In genomic region chr2:30685137-30685860, GRCm38 (mm10) we compare ENCODE assay signal across 8 mouse cellular contexts.
DNase-seq lines count a peak whose midpoint lies in the region; ATAC-seq and TF ChIP-seq lines count a peak whose summit lies in the region.

No protein-coding gene starts in this region.

- no peak for TF ChIP-seq CTCF in kidney, postnatal 0 days (IDR thresholded peaks at IDR 0.05; ENCODE audit: low read depth)

- DNase-seq in neural tube, embryonic 11.5 days (ENCODE audit: low spot score), result no peak
- no peak for DNase-seq in neural tube, embryonic 10.5 days (ENCODE audit: extremely low spot score, low spot score)
- DNase-seq in kidney, postnatal 0 days (ENCODE audit: low spot score), result peak; percentile 82
- no peak for DNase-seq in midbrain, embryonic 10.5 days (ENCODE audit: low spot score)
- DNase-seq in right cerebral cortex, postnatal 4 days, result no peak
- DNase-seq in urinary bladder, adult 18-20 months (ENCODE audit: low spot score in 2 of 2), result no peak
- no peak for DNase-seq in cerebellum, postnatal 14 days

- H3K4me1 ChIP-seq in neural tube, embryonic 11.5 days (ENCODE audit: control insufficient read depth, insufficient read depth, low read length), result peaks cover 18% of the 10 kb centered on the region
- H3K4me1 ChIP-seq in heart, embryonic 13.5 days, result peaks cover 59% of the 10 kb centered on the region
- peaks cover 14% of the 10 kb centered on the region for H3K4me1 ChIP-seq in kidney, postnatal 0 days (replicated peaks; ENCODE audit: insufficient read depth, low read length)
- peaks cover 84% of the 10 kb centered on the region for H3K4me1 ChIP-seq in midbrain, embryonic 10.5 days

- no peak for ATAC-seq in neural tube, embryonic 11.5 days (ENCODE audit: insufficient read depth, low FRiP score, low TSS enrichment)
- no peak for ATAC-seq in heart, embryonic 13.5 days (ENCODE audit: extremely low read depth, insufficient number of reproducible peaks, low FRiP score, low TSS enrichment)
- no peak for ATAC-seq in kidney, postnatal 0 days (replicated peaks; ENCODE audit: low FRiP score, low read depth)

- H3K9me3 ChIP-seq in neural tube, embryonic 11.5 days (ENCODE audit: control insufficient read depth, low read length), result no peaks in the 10 kb centered on the region
- H3K9me3 ChIP-seq in heart, embryonic 13.5 days, result peaks cover 2% of the 10 kb centered on the region; the same call in 1 of the 2 replicates
- no peaks in the 10 kb centered on the region for H3K9me3 ChIP-seq in kidney, postnatal 0 days (replicated peaks; ENCODE audit: low read length)
- 0 out of 2 replicates have a peak, but pooled peaks cover under 1% of the 10 kb centered on the region for H3K9me3 ChIP-seq in midbrain, embryonic 10.5 days (replicated peaks)

- H3K9ac ChIP-seq in neural tube, embryonic 11.5 days (ENCODE audit: low read length), result no peak overlapping the region
- peak overlapping the region; percentile 47 for H3K9ac ChIP-seq in heart, embryonic 13.5 days
- H3K9ac ChIP-seq in kidney, postnatal 0 days (ENCODE audit: low read depth, low read length), result no peak overlapping the region

- H3K27me3 ChIP-seq in neural tube, embryonic 11.5 days (ENCODE audit: control insufficient read depth, insufficient read depth, low read length), result no peaks in the 10 kb centered on the region
- no peaks in the 10 kb centered on the region for H3K27me3 ChIP-seq in heart, embryonic 13.5 days (replicated peaks)
- no peaks in the 10 kb centered on the region for H3K27me3 ChIP-seq in kidney, postnatal 0 days (ENCODE audit: insufficient read depth, low read length)
- peaks cover 15% of the 10 kb centered on the region; the same call in 1 of the 2 replicates for H3K27me3 ChIP-seq in midbrain, embryonic 10.5 days (ENCODE audit: low read depth, poor library complexity, severe bottlenecking)

- 0 out of 2 replicates have a peak overlapping the region, but pooled peaks have one; percentile 14 for H3K27ac ChIP-seq in neural tube, embryonic 11.5 days (ENCODE audit: low read depth, low read length)
- peak overlapping the region; percentile 91 for H3K27ac ChIP-seq in heart, embryonic 13.5 days (replicated peaks)
- H3K27ac ChIP-seq in kidney, postnatal 0 days, result peak overlapping the region; percentile 81
- H3K27ac ChIP-seq in midbrain, embryonic 10.5 days (replicated peaks), result peak overlapping the region; percentile 99

- H3K4me2 ChIP-seq in neural tube, embryonic 11.5 days (ENCODE audit: low read depth), result no peak overlapping the region
- H3K4me2 ChIP-seq in heart, embryonic 13.5 days, result no peak overlapping the region
- H3K4me2 ChIP-seq in kidney, postnatal 0 days (ENCODE audit: low read length), result no peak overlapping the region

- no peaks in the 10 kb centered on the region for H3K36me3 ChIP-seq in neural tube, embryonic 11.5 days (ENCODE audit: control insufficient read depth, insufficient read depth, low read length)
- 0 out of 2 replicates have a peak, but pooled peaks cover under 1% of the 10 kb centered on the region for H3K36me3 ChIP-seq in heart, embryonic 13.5 days
- H3K36me3 ChIP-seq in kidney, postnatal 0 days (ENCODE audit: insufficient read depth, low read length), result no peaks in the 10 kb centered on the region
- no peaks in the 10 kb centered on the region for H3K36me3 ChIP-seq in midbrain, embryonic 10.5 days

- H3K4me3 ChIP-seq in neural tube, embryonic 11.5 days (ENCODE audit: low read depth, low read length), result no peak overlapping the region
- no peak overlapping the region for H3K4me3 ChIP-seq in heart, embryonic 13.5 days
- no peak overlapping the region for H3K4me3 ChIP-seq in kidney, postnatal 0 days (replicated peaks; ENCODE audit: low read depth, low read length)
- no peak overlapping the region for H3K4me3 ChIP-seq in midbrain, embryonic 10.5 days

- WGBS in neural tube, embryonic 11.5 days, result 84% methylated on average over 10 of the region's 10 CpGs
- 22% methylated on average over 10 of the region's 10 CpGs for WGBS in heart, embryonic 13.5 days
- 40% methylated on average over 10 of the region's 10 CpGs for WGBS in kidney, postnatal 0 days
- 84% methylated on average over 10 of the region's 10 CpGs for WGBS in midbrain, embryonic 10.5 days

Comparison
In these comparisons a context has a peak if more than half of its experiments do, and no peak if none do; other contexts are left out.
1. H3K27ac ChIP-seq: peak in every context shown above with its lines; median percentile 99 in midbrain, embryonic 10.5 days; 91 in heart, embryonic 13.5 days; 81 in kidney, postnatal 0 days; 14 in neural tube, embryonic 11.5 days.